Mouse (Mus musculus): ENCODE measurements around the gene Ahcyl1. TPM values are rescaled to one million over a fixed set of nuclear protein-coding genes. Genes with fewer than 3 reads are reported as not detected.

Ahcyl1 gene
- polyA plus RNA-seq, 1 experiment = 61.2 TPM

DNA sequence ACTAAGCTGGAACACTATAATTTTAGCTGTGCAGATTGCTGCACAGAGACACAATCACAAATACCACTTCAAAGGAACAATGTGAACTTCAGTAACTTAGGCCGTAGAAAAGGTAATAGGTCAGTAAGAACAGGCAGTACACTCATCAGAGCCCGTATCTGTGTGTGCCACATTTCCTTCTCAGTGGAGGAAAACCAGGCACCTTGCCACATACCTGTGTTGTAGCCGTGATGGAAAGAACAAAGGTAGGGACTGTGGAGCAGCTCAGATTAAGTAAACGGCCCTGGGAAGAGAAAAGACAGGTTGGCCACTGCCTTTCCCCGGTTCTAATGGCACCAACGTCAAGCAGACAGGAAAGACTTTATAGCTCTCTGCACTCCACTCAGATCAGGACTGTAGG is 28.9 kb downstream of the Ahcyl1 start:
- no peak overlapping the region for H3K4me3 ChIP-seq (ENCODE audit: control insufficient read depth, insufficient read depth, low read length)
- H3K27me3 ChIP-seq (ENCODE audit: control insufficient read depth, insufficient read depth, low read length) = no peaks in the 10 kb centered on the region
- TF ChIP-seq POLR2A (IDR thresholded peaks at IDR 0.05; ENCODE audit: control insufficient read depth, extremely low read depth, insufficient read depth, low read length, poor library complexity) = no peak
- no peak for TF ChIP-seq CTCF (IDR thresholded peaks at IDR 0.05; ENCODE audit: borderline replicate concordance, control insufficient read depth, extremely low read depth, insufficient read depth, low read length, poor library complexity)
- H3K36me3 ChIP-seq (ENCODE audit: control insufficient read depth, insufficient read depth, low read length) = peaks cover 83% of the 10 kb centered on the region
- 95% methylated on average over 6 of the region's 6 CpGs for WGBS
- no peak overlapping the region for H3K27ac ChIP-seq (ENCODE audit: control insufficient read depth, insufficient read depth, low read length)
- no peaks in the 10 kb centered on the region for H3K4me1 ChIP-seq (replicated peaks; ENCODE audit: control insufficient read depth, insufficient read depth, low read length)
- no peak for DNase-seq

DNA sequence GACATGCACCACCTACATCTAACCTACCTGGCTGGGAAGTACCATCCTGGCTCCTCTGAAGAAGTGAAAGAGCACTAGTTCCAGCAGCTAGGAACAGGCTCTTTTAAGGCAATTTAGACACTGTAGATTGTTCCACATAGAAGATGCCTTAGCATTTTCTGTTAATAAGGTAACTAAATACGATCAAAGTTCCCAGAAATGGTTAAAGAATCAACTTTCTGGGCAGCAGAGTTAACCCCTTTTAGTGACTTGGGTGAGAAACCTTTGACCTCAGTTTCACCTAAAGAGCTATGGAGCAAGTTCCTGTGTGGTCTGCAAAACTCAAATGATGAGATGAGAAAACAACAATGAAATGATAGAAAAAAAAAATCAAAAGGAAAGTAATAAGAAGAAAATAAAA is 31.7 kb downstream of the Ahcyl1 start:
- no peak overlapping the region for H3K27ac ChIP-seq (ENCODE audit: control insufficient read depth, insufficient read depth, low read length)
- H3K27me3 ChIP-seq (ENCODE audit: control insufficient read depth, insufficient read depth, low read length) = no peaks in the 10 kb centered on the region
- H3K4me3 ChIP-seq (ENCODE audit: control insufficient read depth, insufficient read depth, low read length) = no peak overlapping the region
- H3K4me1 ChIP-seq (replicated peaks; ENCODE audit: control insufficient read depth, insufficient read depth, low read length) = no peaks in the 10 kb centered on the region
- 100% methylated on average over 1 of the region's 1 CpGs for WGBS
- DNase-seq = no peak
- TF ChIP-seq CTCF (IDR thresholded peaks at IDR 0.05; ENCODE audit: borderline replicate concordance, control insufficient read depth, extremely low read depth, insufficient read depth, low read length, poor library complexity) (no peak), POLR2A (IDR thresholded peaks at IDR 0.05; ENCODE audit: control insufficient read depth, extremely low read depth, insufficient read depth, low read length, poor library complexity) (no peak)
- H3K36me3 ChIP-seq (ENCODE audit: control insufficient read depth, insufficient read depth, low read length) = peaks cover 65% of the 10 kb centered on the region

GRCm38 (mm10) chr3:107659000-107659399 is 37.4 kb downstream of the Ahcyl1 start:
- WGBS = 95% methylated on average over 1 of the region's 1 CpGs
- Histone ChIP-seq H3K4me1 (replicated peaks; ENCODE audit: control insufficient read depth, insufficient read depth, low read length) (no peaks in the 10 kb centered on the region), H3K4me3 (ENCODE audit: control insufficient read depth, insufficient read depth, low read length) (no peak overlapping the region), H3K36me3 (ENCODE audit: control insufficient read depth, insufficient read depth, low read length) (peaks cover 17% of the 10 kb centered on the region), H3K27ac (ENCODE audit: control insufficient read depth, insufficient read depth, low read length) (no peak overlapping the region), H3K27me3 (ENCODE audit: control insufficient read depth, insufficient read depth, low read length) (no peaks in the 10 kb centered on the region)
- TF ChIP-seq POLR2A (IDR thresholded peaks at IDR 0.05; ENCODE audit: control insufficient read depth, extremely low read depth, insufficient read depth, low read length, poor library complexity) (no peak), CTCF (IDR thresholded peaks at IDR 0.05; ENCODE audit: borderline replicate concordance, control insufficient read depth, extremely low read depth, insufficient read depth, low read length, poor library complexity) (no peak)
- DNase-seq = no peak

GRCm38 (mm10) chr3:107656888-107657287 is 39.5 kb downstream of the Ahcyl1 start:
- Histone ChIP-seq H3K4me1 (replicated peaks; ENCODE audit: control insufficient read depth, insufficient read depth, low read length) (no peaks in the 10 kb centered on the region), H3K4me3 (ENCODE audit: control insufficient read depth, insufficient read depth, low read length) (no peak overlapping the region), H3K27ac (ENCODE audit: control insufficient read depth, insufficient read depth, low read length) (no peak overlapping the region), H3K36me3 (ENCODE audit: control insufficient read depth, insufficient read depth, low read length) (peaks cover 4% of the 10 kb centered on the region), H3K27me3 (ENCODE audit: control insufficient read depth, insufficient read depth, low read length) (no peaks in the 10 kb centered on the region)
- 70% methylated on average over 4 of the region's 4 CpGs for WGBS
- DNase-seq = no peak
- TF ChIP-seq POLR2A (IDR thresholded peaks at IDR 0.05; ENCODE audit: control insufficient read depth, extremely low read depth, insufficient read depth, low read length, poor library complexity) (no peak), CTCF (IDR thresholded peaks at IDR 0.05; ENCODE audit: borderline replicate concordance, control insufficient read depth, extremely low read depth, insufficient read depth, low read length, poor library complexity) (no peak)

DNA sequence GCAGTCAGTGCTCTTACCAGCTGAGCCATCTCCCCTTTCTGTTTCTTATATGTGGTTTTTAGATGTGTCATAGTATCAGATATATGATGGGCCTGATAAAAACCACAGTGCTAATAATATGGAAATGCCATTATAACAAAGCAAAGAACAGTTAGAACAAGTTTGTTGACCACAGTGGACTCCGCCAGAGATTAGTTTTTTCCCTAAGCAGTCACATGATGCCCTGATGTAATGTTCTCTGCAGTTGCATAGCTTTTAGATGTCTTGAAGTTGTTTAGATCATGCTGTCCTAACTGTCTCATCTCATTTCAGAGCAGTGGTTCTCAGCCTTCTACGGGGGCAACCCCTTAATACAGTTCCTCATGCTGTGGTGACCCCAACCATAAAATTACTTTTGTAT is 40.2 kb downstream of the Ahcyl1 start:
- Histone ChIP-seq H3K27ac (ENCODE audit: control insufficient read depth, insufficient read depth, low read length) (no peak overlapping the region), H3K36me3 (ENCODE audit: control insufficient read depth, insufficient read depth, low read length) (peaks cover 3% of the 10 kb centered on the region), H3K4me1 (replicated peaks; ENCODE audit: control insufficient read depth, insufficient read depth, low read length) (no peaks in the 10 kb centered on the region), H3K27me3 (ENCODE audit: control insufficient read depth, insufficient read depth, low read length) (no peaks in the 10 kb centered on the region), H3K4me3 (ENCODE audit: control insufficient read depth, insufficient read depth, low read length) (no peak overlapping the region)
- WGBS = 90% methylated on average over 2 of the region's 2 CpGs
- DNase-seq = no peak
- no peak for TF ChIP-seq CTCF (IDR thresholded peaks at IDR 0.05; ENCODE audit: borderline replicate concordance, control insufficient read depth, extremely low read depth, insufficient read depth, low read length, poor library complexity)
- TF ChIP-seq POLR2A (IDR thresholded peaks at IDR 0.05; ENCODE audit: control insufficient read depth, extremely low read depth, insufficient read depth, low read length, poor library complexity) = no peak

DNA sequence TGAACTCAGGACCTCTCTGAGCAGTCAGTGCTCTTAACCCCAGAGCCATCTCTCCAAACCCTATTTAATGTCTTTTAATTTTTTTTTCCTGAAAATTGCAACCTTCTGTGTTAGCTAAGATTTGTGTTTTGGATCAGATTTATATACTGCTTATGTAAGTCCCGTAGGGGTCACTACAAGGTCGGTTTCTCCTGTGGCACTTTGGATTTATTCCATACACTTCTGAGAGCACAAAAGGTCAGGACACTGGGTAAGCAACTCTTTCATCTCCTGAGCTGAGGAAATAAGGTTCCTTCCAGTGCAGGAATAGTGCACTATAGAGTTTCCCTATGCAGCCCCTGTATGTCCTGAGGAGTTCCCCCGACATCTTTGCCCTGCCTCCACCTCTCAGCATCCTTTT is 40.9 kb downstream of the Ahcyl1 start:
- no peak for DNase-seq
- no peak overlapping the region for H3K27ac ChIP-seq (ENCODE audit: control insufficient read depth, insufficient read depth, low read length)
- TF ChIP-seq POLR2A (IDR thresholded peaks at IDR 0.05; ENCODE audit: control insufficient read depth, extremely low read depth, insufficient read depth, low read length, poor library complexity) (no peak), CTCF (IDR thresholded peaks at IDR 0.05; ENCODE audit: borderline replicate concordance, control insufficient read depth, extremely low read depth, insufficient read depth, low read length, poor library complexity) (no peak)
- no peaks in the 10 kb centered on the region for H3K4me1 ChIP-seq (replicated peaks; ENCODE audit: control insufficient read depth, insufficient read depth, low read length)
- 93% methylated on average over 3 of the region's 3 CpGs for WGBS
- no peaks in the 10 kb centered on the region for H3K27me3 ChIP-seq (ENCODE audit: control insufficient read depth, insufficient read depth, low read length)
- no peak overlapping the region for H3K4me3 ChIP-seq (ENCODE audit: control insufficient read depth, insufficient read depth, low read length)
- H3K36me3 ChIP-seq (ENCODE audit: control insufficient read depth, insufficient read depth, low read length) = no peaks in the 10 kb centered on the region; the same call in 1 of the 2 replicates

- Histone ChIP-seq H3K27ac (ENCODE audit: control insufficient read depth, insufficient read depth, low read length) (no peak overlapping the region), H3K4me3 (ENCODE audit: control insufficient read depth, insufficient read depth, low read length) (no peak overlapping the region), H3K4me1 (replicated peaks; ENCODE audit: control insufficient read depth, insufficient read depth, low read length) (no peaks in the 10 kb centered on the region), H3K27me3 (ENCODE audit: control insufficient read depth, insufficient read depth, low read length) (no peaks in the 10 kb centered on the region), H3K36me3 (ENCODE audit: control insufficient read depth, insufficient read depth, low read length) (no peaks in the 10 kb centered on the region)
- no peak for DNase-seq
- no peak for TF ChIP-seq POLR2A (IDR thresholded peaks at IDR 0.05; ENCODE audit: control insufficient read depth, extremely low read depth, insufficient read depth, low read length, poor library complexity)
- no peak for TF ChIP-seq CTCF (IDR thresholded peaks at IDR 0.05; ENCODE audit: borderline replicate concordance, control insufficient read depth, extremely low read depth, insufficient read depth, low read length, poor library complexity)
- WGBS = 84% methylated on average over 3 of the region's 3 CpGs
Measured at GRCm38 (mm10) chr3:107654861-107655260, 41.5 kb downstream of the Ahcyl1 start.
